Mouse (Mus musculus): ENCODE results near the gene Ugt8a.

Gene Ugt8a

GRCm38 (mm10) chr3:125869873-125870272 is 68.5 kb downstream of the Ugt8a start:
- no peak for DNase-seq (ENCODE audit: low read depth, low spot score)

GRCm38 (mm10) chr3:125861601-125862000 is 76.8 kb downstream of the Ugt8a start:
- no peak for DNase-seq (ENCODE audit: low read depth, low spot score)

- DNase-seq (ENCODE audit: low read depth, low spot score) = peak; percentile 4
Observed at GRCm38 (mm10) chr3:125849163-125849872, 89.1 kb downstream of the Ugt8a start.

GRCm38 (mm10) chr3:125828051-125828450 is 110.4 kb downstream of the Ugt8a start:
- no peak for DNase-seq (ENCODE audit: low read depth, low spot score)

- no peak for DNase-seq (ENCODE audit: low read depth, low spot score)
Observed at GRCm38 (mm10) chr3:125827256-125827655, 111.2 kb downstream of the Ugt8a start.

- no peak for DNase-seq (ENCODE audit: low read depth, low spot score)
Observed at GRCm38 (mm10) chr3:125819741-125820140, 118.7 kb downstream of the Ugt8a start.

Data from WW6 (cell line).